Mouse (Mus musculus): ENCODE data around the gene Vwf. TPM values are rescaled to one million over a fixed set of nuclear protein-coding genes. Genes with fewer than 3 reads are reported as not detected.

Gene Vwf
- polyA plus RNA-seq, 1 experiment from 2014 or later, result 21.9 TPM

- Histone ChIP-seq H3K9ac (no peak overlapping the region), H3K36me3 (no peaks in the 10 kb centered on the region), H3K27me3 (no peaks in the 10 kb centered on the region), H3K4me2 (no peak overlapping the region), H3K4me1 (replicated peaks) (peaks cover 4% of the 10 kb centered on the region; the same call in 1 of the 2 replicates), H3K4me3 (no peak overlapping the region), H3K9me3 (replicated peaks) (no peaks in the 10 kb centered on the region), H3K27ac (no peak overlapping the region)
- 43% methylated on average over 5 of the region's 5 CpGs for WGBS
- ATAC-seq (replicated peaks; ENCODE audit: insufficient number of reproducible peaks, insufficient read depth, low FRiP score, low read depth), result no peak
These were observed 24.9 kb upstream of the Vwf start for GRCm38 (mm10) chr6:125521558-125522193.

GRCm38 (mm10) chr6:125524027-125524426 is 22.5 kb upstream of the Vwf start:
- WGBS, result 70% methylated on average over 6 of the region's 6 CpGs

GRCm38 (mm10) chr6:125526066-125526465 is 20.5 kb upstream of the Vwf start:
- 66% methylated on average over 3 of the region's 3 CpGs for WGBS
- Histone ChIP-seq H3K4me1 (replicated peaks) (peaks cover 8% of the 10 kb centered on the region; the same call in 1 of the 2 replicates), H3K9ac (no peak overlapping the region), H3K27ac (no peak overlapping the region), H3K9me3 (replicated peaks) (no peaks in the 10 kb centered on the region), H3K4me2 (no peak overlapping the region), H3K36me3 (no peaks in the 10 kb centered on the region), H3K27me3 (no peaks in the 10 kb centered on the region), H3K4me3 (no peak overlapping the region)
- ATAC-seq (replicated peaks; ENCODE audit: insufficient number of reproducible peaks, insufficient read depth, low FRiP score, low read depth), result no peak

More at GRCm38 (mm10) chr6:125524027-125524426, 22.5 kb upstream of the Vwf start:
- Histone ChIP-seq H3K9me3 (replicated peaks) (no peaks in the 10 kb centered on the region), H3K36me3 (no peaks in the 10 kb centered on the region), H3K27me3 (no peaks in the 10 kb centered on the region), H3K27ac (no peak overlapping the region), H3K9ac (no peak overlapping the region), H3K4me1 (replicated peaks) (peaks cover 8% of the 10 kb centered on the region; the same call in 1 of the 2 replicates), H3K4me3 (no peak overlapping the region), H3K4me2 (no peak overlapping the region)
- ATAC-seq (replicated peaks; ENCODE audit: insufficient number of reproducible peaks, insufficient read depth, low FRiP score, low read depth), result no peak

GRCm38 (mm10) chr6:125528614-125529200 is 17.9 kb upstream of the Vwf start:
- 80% methylated on average over 9 of the region's 9 CpGs for WGBS
- no peak overlapping the region for H3K27ac ChIP-seq
- no peak overlapping the region for H3K9ac ChIP-seq
- no peak overlapping the region for H3K4me2 ChIP-seq
- ATAC-seq (replicated peaks; ENCODE audit: insufficient number of reproducible peaks, insufficient read depth, low FRiP score, low read depth), result no peak
- no peaks in the 10 kb centered on the region for H3K36me3 ChIP-seq
- no peaks in the 10 kb centered on the region for H3K9me3 ChIP-seq (replicated peaks)
- no peaks in the 10 kb centered on the region for H3K27me3 ChIP-seq
- H3K4me3 ChIP-seq, result no peak overlapping the region
- peaks cover 4% of the 10 kb centered on the region; the same call in 1 of the 2 replicates for H3K4me1 ChIP-seq (replicated peaks)

GRCm38 (mm10) chr6:125529479-125529878 is 17.1 kb upstream of the Vwf start:
- H3K4me1 ChIP-seq (replicated peaks), result peaks cover 4% of the 10 kb centered on the region; the same call in 1 of the 2 replicates
- 74% methylated on average over 5 of the region's 5 CpGs for WGBS
- H3K4me2 ChIP-seq, result no peak overlapping the region
- no peak overlapping the region for H3K4me3 ChIP-seq
- no peaks in the 10 kb centered on the region for H3K27me3 ChIP-seq
- H3K9ac ChIP-seq, result no peak overlapping the region
- no peaks in the 10 kb centered on the region for H3K36me3 ChIP-seq
- H3K27ac ChIP-seq, result no peak overlapping the region
- no peaks in the 10 kb centered on the region for H3K9me3 ChIP-seq (replicated peaks)
- peak; percentile 73; the same call in 1 of the 2 replicates for ATAC-seq (replicated peaks; ENCODE audit: insufficient number of reproducible peaks, insufficient read depth, low FRiP score, low read depth)

- peaks cover 4% of the 10 kb centered on the region; the same call in 1 of the 2 replicates for H3K4me1 ChIP-seq (replicated peaks)
- H3K36me3 ChIP-seq, result no peaks in the 10 kb centered on the region
- H3K9me3 ChIP-seq (replicated peaks), result no peaks in the 10 kb centered on the region
- 82% methylated on average over 11 of the region's 11 CpGs for WGBS
- no peaks in the 10 kb centered on the region for H3K27me3 ChIP-seq
- H3K27ac ChIP-seq, result no peak overlapping the region
- no peak overlapping the region for H3K4me3 ChIP-seq
- no peak overlapping the region for H3K9ac ChIP-seq
- ATAC-seq (replicated peaks; ENCODE audit: insufficient number of reproducible peaks, insufficient read depth, low FRiP score, low read depth), result no peak
- no peak overlapping the region for H3K4me2 ChIP-seq
These were observed 13.4 kb upstream of the Vwf start for GRCm38 (mm10) chr6:125533104-125533650.

- 63% methylated on average over 5 of the region's 5 CpGs for WGBS
- ATAC-seq (replicated peaks; ENCODE audit: insufficient number of reproducible peaks, insufficient read depth, low FRiP score, low read depth), result peak; percentile 62; the same call in 1 of the 2 replicates
These were observed 11.6 kb upstream of the Vwf start for GRCm38 (mm10) chr6:125534990-125535389.

GRCm38 (mm10) chr6:125538469-125538868 is 8.1 kb upstream of the Vwf start:
- peaks cover 9% of the 10 kb centered on the region for H3K4me1 ChIP-seq (replicated peaks)
- H3K9me3 ChIP-seq (replicated peaks), result no peaks in the 10 kb centered on the region
- no peak overlapping the region for H3K4me3 ChIP-seq
- WGBS, result 82% methylated on average over 5 of the region's 5 CpGs
- H3K27ac ChIP-seq, result no peak overlapping the region
- no peak overlapping the region for H3K9ac ChIP-seq
- no peak overlapping the region for H3K4me2 ChIP-seq
- no peaks in the 10 kb centered on the region for H3K36me3 ChIP-seq
- H3K27me3 ChIP-seq, result no peaks in the 10 kb centered on the region
- ATAC-seq (replicated peaks; ENCODE audit: insufficient number of reproducible peaks, insufficient read depth, low FRiP score, low read depth), result no peak

More at GRCm38 (mm10) chr6:125534990-125535389, 11.6 kb upstream of the Vwf start:
- H3K9me3 ChIP-seq (replicated peaks), result no peaks in the 10 kb centered on the region
- H3K27me3 ChIP-seq, result no peaks in the 10 kb centered on the region
- H3K4me1 ChIP-seq (replicated peaks), result 0 out of 2 replicates have a peak, but pooled peaks cover 4% of the 10 kb centered on the region
- H3K9ac ChIP-seq, result no peak overlapping the region
- no peak overlapping the region for H3K27ac ChIP-seq
- no peak overlapping the region for H3K4me2 ChIP-seq
- no peaks in the 10 kb centered on the region for H3K36me3 ChIP-seq
- H3K4me3 ChIP-seq, result no peak overlapping the region

- Histone ChIP-seq H3K36me3 (no peaks in the 10 kb centered on the region), H3K27ac (no peak overlapping the region), H3K9ac (no peak overlapping the region), H3K4me3 (no peak overlapping the region), H3K4me1 (replicated peaks) (peaks cover 9% of the 10 kb centered on the region), H3K9me3 (replicated peaks) (no peaks in the 10 kb centered on the region), H3K4me2 (no peak overlapping the region), H3K27me3 (no peaks in the 10 kb centered on the region)
- 46% methylated on average over 8 of the region's 8 CpGs for WGBS
- 0 out of 2 replicates have a peak, but pooled peaks have one; percentile 58 for ATAC-seq (replicated peaks; ENCODE audit: insufficient number of reproducible peaks, insufficient read depth, low FRiP score, low read depth)
These were observed 7.2 kb upstream of the Vwf start for GRCm38 (mm10) chr6:125539423-125539822.

GRCm38 (mm10) chr6:125540199-125540598 is 6.4 kb upstream of the Vwf start:
- Histone ChIP-seq H3K36me3 (no peaks in the 10 kb centered on the region), H3K27ac (no peak overlapping the region), H3K9ac (no peak overlapping the region), H3K4me3 (no peak overlapping the region), H3K4me1 (replicated peaks) (peaks cover 9% of the 10 kb centered on the region), H3K27me3 (no peaks in the 10 kb centered on the region), H3K4me2 (no peak overlapping the region), H3K9me3 (replicated peaks) (no peaks in the 10 kb centered on the region)
- WGBS, result 63% methylated on average over 10 of the region's 10 CpGs
- ATAC-seq (replicated peaks; ENCODE audit: insufficient number of reproducible peaks, insufficient read depth, low FRiP score, low read depth), result no peak

GRCm38 (mm10) chr6:125540826-125541225 is 5.7 kb upstream of the Vwf start:
- Histone ChIP-seq H3K9me3 (replicated peaks) (no peaks in the 10 kb centered on the region), H3K27me3 (no peaks in the 10 kb centered on the region), H3K4me3 (no peak overlapping the region), H3K36me3 (no peaks in the 10 kb centered on the region), H3K27ac (no peak overlapping the region), H3K4me2 (no peak overlapping the region), H3K4me1 (replicated peaks) (peaks cover 9% of the 10 kb centered on the region), H3K9ac (no peak overlapping the region)
- 59% methylated on average over 6 of the region's 6 CpGs for WGBS
- no peak for ATAC-seq (replicated peaks; ENCODE audit: insufficient number of reproducible peaks, insufficient read depth, low FRiP score, low read depth)
